Mouse (Mus musculus): ENCODE measurements around the gene Syt6. TPM values are rescaled to one million over a fixed set of nuclear protein-coding genes. Genes with fewer than 3 reads are reported as not detected.
"Not testable (repeated sequence)": the region's sequence is repeated elsewhere in the genome, so short reads cannot be mapped to it uniquely, and the experiment has no call there.

Syt6 gene
- polyA plus RNA-seq, 1 experiment from 2014 or later: 0.14 TPM

DNA sequence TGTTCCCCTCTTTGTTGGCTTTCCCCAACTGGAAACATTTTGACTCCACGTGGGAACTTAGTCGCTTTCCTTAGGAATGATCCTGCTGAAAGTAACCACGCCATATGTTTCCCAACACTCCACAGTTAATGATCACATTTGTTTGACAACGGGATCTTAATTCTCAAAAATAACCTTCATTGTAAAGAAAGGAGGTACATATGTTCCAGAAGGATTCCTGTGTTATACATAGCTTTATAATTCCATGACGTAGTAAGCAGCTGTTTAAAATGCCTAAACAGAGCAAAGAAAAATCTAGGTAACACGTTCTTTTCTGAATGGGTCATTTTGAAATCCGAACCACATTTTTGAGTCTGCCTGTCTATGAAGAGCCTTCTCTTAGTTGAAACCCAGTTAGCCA is 58.1 kb downstream of the Syt6 start:
- ATAC-seq (ENCODE audit: insufficient number of reproducible peaks, insufficient read depth, low FRiP score, low read depth): no peak
- no peak overlapping the region for H3K4me2 ChIP-seq (ENCODE audit: low read length)
- no peak overlapping the region for H3K27ac ChIP-seq (replicated peaks in 1 of 2; ENCODE audit: control insufficient read depth in 1 of 2, insufficient read depth in 1 of 2, low read depth in 2 of 2, low read length in 2 of 2)
- H3K4me3 ChIP-seq (ENCODE audit: control insufficient read depth in 1 of 2, insufficient read depth in 1 of 2, low read depth in 1 of 2, low read length in 2 of 2): no peak overlapping the region
- H3K4me1 ChIP-seq (ENCODE audit: control insufficient read depth in 2 of 2, insufficient read depth in 2 of 2, low read length in 2 of 2): no peaks in the 10 kb centered on the region; a peak in 1 of 4 replicates
- no peaks in the 10 kb centered on the region for H3K27me3 ChIP-seq (ENCODE audit: control insufficient read depth, insufficient read depth, low read length)
- no peaks in the 10 kb centered on the region for H3K36me3 ChIP-seq (ENCODE audit: control insufficient read depth, insufficient read depth, low read length)
- WGBS: 82% methylated on average over 7 of the region's 7 CpGs
- no peaks in the 10 kb centered on the region for H3K9me3 ChIP-seq (ENCODE audit: control insufficient read depth, low read length)
- no peak overlapping the region for H3K9ac ChIP-seq (ENCODE audit: low read length)

DNA sequence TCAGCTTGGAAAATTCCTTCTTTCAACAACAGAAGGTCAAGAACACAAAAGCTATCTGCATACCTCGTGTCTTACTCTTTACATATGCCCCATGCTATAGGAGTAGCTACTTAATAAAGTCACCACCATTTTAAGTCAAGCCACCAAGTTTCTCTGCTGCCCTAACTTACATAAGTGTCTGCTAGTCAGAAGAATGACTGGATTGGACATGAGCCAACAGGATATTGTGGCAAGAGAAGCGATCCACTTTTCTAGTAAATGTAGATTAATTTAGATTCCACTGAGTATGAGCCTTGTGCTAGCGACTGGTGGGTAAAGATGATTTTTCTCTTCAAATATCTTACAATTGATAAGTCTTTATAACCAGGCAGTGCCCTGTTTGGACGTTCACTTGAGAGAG is 58.8 kb downstream of the Syt6 start:
- Histone ChIP-seq H3K4me1 (ENCODE audit: control insufficient read depth in 2 of 2, insufficient read depth in 2 of 2, low read length in 2 of 2) (no peaks in the 10 kb centered on the region; a peak in 1 of 4 replicates), H3K4me2 (ENCODE audit: low read length) (no peak overlapping the region), H3K36me3 (ENCODE audit: control insufficient read depth, insufficient read depth, low read length) (no peaks in the 10 kb centered on the region), H3K9me3 (ENCODE audit: control insufficient read depth, low read length) (no peaks in the 10 kb centered on the region), H3K27ac (replicated peaks in 1 of 2; ENCODE audit: control insufficient read depth in 1 of 2, insufficient read depth in 1 of 2, low read depth in 2 of 2, low read length in 2 of 2) (no peak overlapping the region), H3K9ac (ENCODE audit: low read length) (no peak overlapping the region), H3K4me3 (ENCODE audit: control insufficient read depth in 1 of 2, insufficient read depth in 1 of 2, low read depth in 1 of 2, low read length in 2 of 2) (no peak overlapping the region), H3K27me3 (ENCODE audit: control insufficient read depth, insufficient read depth, low read length) (no peaks in the 10 kb centered on the region)
- whole genome bisulfite sequencing: 57% methylated on average over 4 of the region's 4 CpGs
- ATAC-seq (ENCODE audit: insufficient number of reproducible peaks, insufficient read depth, low FRiP score, low read depth): no peak

DNA sequence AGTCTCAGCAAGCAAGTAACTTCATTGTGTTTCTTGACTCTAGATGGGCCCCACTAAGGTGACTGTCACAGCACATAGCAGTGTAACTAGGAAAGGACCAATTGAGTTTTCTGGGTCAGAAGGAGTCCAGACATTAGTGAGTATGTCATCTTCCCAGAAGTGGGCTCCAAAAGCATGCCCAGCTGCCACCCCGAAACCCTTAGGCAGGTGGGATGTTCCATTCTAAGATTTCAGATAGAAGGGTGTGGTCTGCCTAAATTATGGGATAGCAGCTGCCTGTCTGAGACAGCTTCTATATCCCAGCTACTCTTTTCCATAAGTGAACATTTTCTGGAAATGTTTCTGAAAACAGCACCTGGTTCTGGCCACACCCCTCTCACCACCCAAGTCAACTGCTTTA is 59.2 kb downstream of the Syt6 start:
- Histone ChIP-seq H3K9me3 (ENCODE audit: control insufficient read depth, low read length) (no peaks in the 10 kb centered on the region), H3K27ac (replicated peaks in 1 of 2; ENCODE audit: control insufficient read depth in 1 of 2, insufficient read depth in 1 of 2, low read depth in 2 of 2, low read length in 2 of 2) (no peak overlapping the region), H3K4me2 (ENCODE audit: low read length) (no peak overlapping the region), H3K9ac (ENCODE audit: low read length) (no peak overlapping the region), H3K4me3 (ENCODE audit: control insufficient read depth in 1 of 2, insufficient read depth in 1 of 2, low read depth in 1 of 2, low read length in 2 of 2) (no peak overlapping the region), H3K4me1 (ENCODE audit: control insufficient read depth in 2 of 2, insufficient read depth in 2 of 2, low read length in 2 of 2) (no peaks in the 10 kb centered on the region; a peak in 1 of 4 replicates), H3K36me3 (ENCODE audit: control insufficient read depth, insufficient read depth, low read length) (no peaks in the 10 kb centered on the region), H3K27me3 (ENCODE audit: control insufficient read depth, insufficient read depth, low read length) (no peaks in the 10 kb centered on the region)
- ATAC-seq (ENCODE audit: insufficient number of reproducible peaks, insufficient read depth, low FRiP score, low read depth): no peak
- WGBS: 100% methylated on average over 1 of the region's 1 CpGs

DNA sequence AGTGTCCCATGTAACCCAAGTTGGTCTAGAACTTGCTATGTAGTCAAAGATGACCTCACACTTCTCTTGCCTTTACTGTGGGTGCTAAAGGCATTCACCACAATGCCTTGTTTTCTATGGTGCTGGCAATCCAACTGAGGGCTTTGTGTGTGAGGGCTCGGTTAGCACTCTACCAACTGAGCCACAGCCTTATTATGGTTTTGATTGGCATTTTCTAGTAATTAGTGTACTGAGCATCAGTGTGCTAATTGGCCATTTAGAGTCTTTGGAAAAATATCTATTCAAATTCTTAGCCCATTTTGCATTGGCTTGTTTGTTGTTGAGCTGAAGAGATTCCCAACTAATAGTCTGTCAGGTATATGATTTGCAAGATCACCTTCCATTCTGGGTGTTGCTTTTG is 62.6 kb downstream of the Syt6 start:
- Histone ChIP-seq H3K27me3 (ENCODE audit: control insufficient read depth, insufficient read depth, low read length) (no peaks in the 10 kb centered on the region), H3K9ac (ENCODE audit: low read length) (no peak overlapping the region), H3K4me3 (ENCODE audit: control insufficient read depth in 1 of 2, insufficient read depth in 1 of 2, low read depth in 1 of 2, low read length in 2 of 2) (no peak overlapping the region), H3K4me2 (ENCODE audit: low read length) (no peak overlapping the region), H3K36me3 (ENCODE audit: control insufficient read depth, insufficient read depth, low read length) (no peaks in the 10 kb centered on the region), H3K9me3 (ENCODE audit: control insufficient read depth, low read length) (no peaks in the 10 kb centered on the region), H3K4me1 (ENCODE audit: control insufficient read depth in 2 of 2, insufficient read depth in 2 of 2, low read length in 2 of 2) (no peaks in the 10 kb centered on the region; a peak in 1 of 4 replicates), H3K27ac (replicated peaks in 1 of 2; ENCODE audit: control insufficient read depth in 1 of 2, insufficient read depth in 1 of 2, low read depth in 2 of 2, low read length in 2 of 2) (no peak overlapping the region)
- 78% methylated on average over 1 of the region's 1 CpGs for WGBS
- ATAC-seq (ENCODE audit: insufficient number of reproducible peaks, insufficient read depth, low FRiP score, low read depth): no peak

DNA sequence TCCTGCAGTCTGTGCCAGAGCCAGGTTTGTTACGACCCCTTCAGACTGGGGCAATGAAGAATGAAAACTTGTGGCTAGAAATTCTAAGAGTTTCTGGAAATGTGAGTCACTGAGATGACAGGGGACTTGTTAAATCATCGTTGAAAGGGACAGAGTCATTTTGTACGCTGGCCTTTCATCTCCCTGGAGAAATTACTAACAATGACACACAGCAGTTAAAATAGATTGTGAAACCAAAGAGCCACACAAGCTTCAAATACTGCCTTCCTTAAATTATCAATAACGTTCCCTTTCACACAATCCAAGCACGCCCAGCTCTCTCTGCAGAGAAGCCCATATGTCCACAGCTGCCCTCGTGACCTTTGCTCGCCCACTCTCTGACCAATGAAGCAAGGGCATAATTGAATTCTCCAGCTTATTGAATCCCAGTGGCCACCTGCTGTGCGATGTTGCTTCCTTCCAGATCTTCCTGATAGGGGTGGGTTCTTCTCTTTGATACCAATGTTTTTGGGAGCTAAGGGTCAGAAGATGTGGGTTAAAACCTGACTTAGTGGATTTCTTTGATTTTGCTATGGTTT is 65.3 kb downstream of the Syt6 start:
- Histone ChIP-seq H3K4me1 (ENCODE audit: control insufficient read depth in 2 of 2, insufficient read depth in 2 of 2, low read length in 2 of 2) (no peaks in the 10 kb centered on the region), H3K4me2 (ENCODE audit: low read length) (no peak overlapping the region), H3K9ac (ENCODE audit: low read length) (no peak overlapping the region), H3K9me3 (ENCODE audit: control insufficient read depth, low read length) (no peaks in the 10 kb centered on the region), H3K4me3 (ENCODE audit: control insufficient read depth in 1 of 2, insufficient read depth in 1 of 2, low read depth in 1 of 2, low read length in 2 of 2) (no peak overlapping the region), H3K36me3 (ENCODE audit: control insufficient read depth, insufficient read depth, low read length) (no peaks in the 10 kb centered on the region), H3K27ac (replicated peaks in 1 of 2; ENCODE audit: control insufficient read depth in 1 of 2, insufficient read depth in 1 of 2, low read depth in 2 of 2, low read length in 2 of 2) (no peak overlapping the region), H3K27me3 (ENCODE audit: control insufficient read depth, insufficient read depth, low read length) (no peaks in the 10 kb centered on the region)
- no peak for ATAC-seq (ENCODE audit: insufficient number of reproducible peaks, insufficient read depth, low FRiP score, low read depth)
- WGBS: 74% methylated on average over 8 of the region's 8 CpGs

DNA sequence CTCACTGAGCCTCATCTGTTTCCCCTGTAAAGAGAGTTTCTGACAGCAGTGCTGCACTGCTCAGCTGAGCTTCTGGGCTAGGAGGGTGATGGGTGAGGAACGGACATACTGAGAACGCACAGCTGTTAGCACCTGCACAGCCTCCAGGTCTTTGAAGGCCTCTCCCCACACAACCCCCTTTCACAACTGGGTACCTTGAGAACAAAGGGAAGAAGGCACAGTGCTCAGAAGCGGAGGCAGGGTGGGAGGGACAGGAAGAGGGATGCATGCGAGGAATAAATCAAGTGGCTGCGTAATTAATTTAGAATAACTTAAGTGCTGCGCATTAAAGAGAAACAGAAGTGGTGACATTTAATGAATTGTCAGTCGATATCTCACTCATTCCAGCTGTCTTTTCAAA is 66.3 kb downstream of the Syt6 start:
- no peak for ATAC-seq (ENCODE audit: insufficient number of reproducible peaks, insufficient read depth, low FRiP score, low read depth)
- H3K4me2 ChIP-seq (ENCODE audit: low read length): no peak overlapping the region
- no peaks in the 10 kb centered on the region for H3K27me3 ChIP-seq (ENCODE audit: control insufficient read depth, insufficient read depth, low read length)
- H3K27ac ChIP-seq (replicated peaks in 1 of 2; ENCODE audit: control insufficient read depth in 1 of 2, insufficient read depth in 1 of 2, low read depth in 2 of 2, low read length in 2 of 2): no peak overlapping the region
- 63% methylated on average over 7 of the region's 7 CpGs for WGBS
- H3K36me3 ChIP-seq (ENCODE audit: control insufficient read depth, insufficient read depth, low read length): no peaks in the 10 kb centered on the region
- H3K9me3 ChIP-seq (ENCODE audit: control insufficient read depth, low read length): no peaks in the 10 kb centered on the region
- no peak overlapping the region for H3K9ac ChIP-seq (ENCODE audit: low read length)
- H3K4me1 ChIP-seq (ENCODE audit: control insufficient read depth in 2 of 2, insufficient read depth in 2 of 2, low read length in 2 of 2): no peaks in the 10 kb centered on the region
- H3K4me3 ChIP-seq (ENCODE audit: control insufficient read depth in 1 of 2, insufficient read depth in 1 of 2, low read depth in 1 of 2, low read length in 2 of 2): no peak overlapping the region

DNA sequence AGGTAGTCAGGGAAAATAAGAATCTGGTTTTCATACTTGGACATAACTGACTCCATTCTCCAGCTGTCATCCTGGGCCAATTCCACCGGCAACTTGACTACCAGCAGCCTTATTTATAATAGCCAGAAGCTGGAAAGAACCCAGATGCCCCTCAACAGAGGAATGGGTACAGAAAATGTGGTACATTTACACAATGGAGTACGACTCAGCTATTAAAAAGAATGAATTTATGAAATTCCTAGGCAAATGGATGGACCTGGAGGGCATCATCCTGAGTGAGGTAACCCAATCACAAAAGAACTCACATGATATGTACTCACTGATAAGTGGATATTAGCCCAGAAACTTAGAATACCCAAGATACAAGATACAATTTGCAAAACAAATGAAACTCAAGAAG is 70.9 kb downstream of the Syt6 start, which contains the start of gene Atg4a-ps:
Atg4a-ps (minus strand) TSS at position 101 of the 400 bp plus-strand sequence.
- ATAC-seq (ENCODE audit: insufficient number of reproducible peaks, insufficient read depth, low FRiP score, low read depth): not testable (repeated sequence)

More for the DNA sequence above, 70.9 kb downstream of the Syt6 start, which contains the start of gene Atg4a-ps:
- H3K4me3 ChIP-seq (ENCODE audit: control insufficient read depth in 1 of 2, insufficient read depth in 1 of 2, low read depth in 1 of 2, low read length in 2 of 2); H3K9me3 ChIP-seq (ENCODE audit: control insufficient read depth, low read length); H3K27ac ChIP-seq (replicated peaks in 1 of 2; ENCODE audit: control insufficient read depth in 1 of 2, insufficient read depth in 1 of 2, low read depth in 2 of 2, low read length in 2 of 2); H3K36me3 ChIP-seq (ENCODE audit: control insufficient read depth, insufficient read depth, low read length); H3K4me2 ChIP-seq (ENCODE audit: low read length); H3K9ac ChIP-seq (ENCODE audit: low read length); H3K4me1 ChIP-seq (ENCODE audit: control insufficient read depth in 2 of 2, insufficient read depth in 2 of 2, low read length in 2 of 2); H3K27me3 ChIP-seq (ENCODE audit: control insufficient read depth, insufficient read depth, low read length): not testable (repeated sequence)
- 78% methylated on average over 2 of the region's 2 CpGs for WGBS
